Mouse (Mus musculus) T-helper 1 cell (primary cell): ENCODE measurements around the gene Fthl17b.
"Not testable (repeated sequence)": the region's sequence is repeated elsewhere in the genome, so short reads cannot be mapped to it uniquely, and the experiment has no call there.

Experiments used
- in situ Hi-C: fragments of 300-600 bp; cut with MboI, MseI; formaldehyde crosslinking; loops from one replicate; pipeline ENCODE4 v1.15.1; 2025; ENCODE audit warnings: high pct_unique_total_duplicates

The Fthl17b gene

GRCm38 (mm10) chrX:8962875-8963274 lies at the start of gene Fthl17b:
TSS of gene Fthl17b (minus strand) at chrX:8962975.
- in situ Hi-C loops: not testable (repeated sequence)

- in situ Hi-C loops: not testable (repeated sequence)
Observed at GRCm38 (mm10) chrX:8986655-8987054, 23.9 kb upstream of the Fthl17b start, which contains the start of gene Fthl17d. TSS of gene Fthl17d (minus strand) at chrX:8986755.

DNA sequence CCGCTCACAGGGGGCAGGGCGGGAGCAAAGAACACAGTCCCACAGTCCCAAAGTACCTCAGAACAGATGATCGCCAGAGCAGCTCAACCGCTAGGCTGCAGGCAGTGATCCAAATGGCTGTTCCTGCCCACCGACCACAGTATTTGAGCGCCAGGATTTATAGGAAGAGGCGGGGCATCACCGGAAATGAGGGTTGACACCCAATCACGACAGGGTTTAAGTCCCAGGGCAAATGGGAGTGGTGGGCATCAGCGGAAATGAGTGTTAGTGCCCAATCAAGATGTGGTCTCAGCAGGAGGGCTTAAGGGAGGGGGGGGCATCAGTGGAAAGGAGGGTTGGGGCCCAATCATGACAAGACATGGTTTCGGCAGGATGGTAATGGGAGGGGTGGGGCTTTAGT lies 13.7 kb upstream of the Fthl17b start, which contains the start of gene Fthl17c:
Fthl17c (minus strand) TSS at position 101 of the 400 bp plus-strand sequence.
- in situ Hi-C loops: loop anchor here (10.0 kb wide), 1 partner anchor 48 kb away; no protein-coding TSS in a partner anchor

DNA sequence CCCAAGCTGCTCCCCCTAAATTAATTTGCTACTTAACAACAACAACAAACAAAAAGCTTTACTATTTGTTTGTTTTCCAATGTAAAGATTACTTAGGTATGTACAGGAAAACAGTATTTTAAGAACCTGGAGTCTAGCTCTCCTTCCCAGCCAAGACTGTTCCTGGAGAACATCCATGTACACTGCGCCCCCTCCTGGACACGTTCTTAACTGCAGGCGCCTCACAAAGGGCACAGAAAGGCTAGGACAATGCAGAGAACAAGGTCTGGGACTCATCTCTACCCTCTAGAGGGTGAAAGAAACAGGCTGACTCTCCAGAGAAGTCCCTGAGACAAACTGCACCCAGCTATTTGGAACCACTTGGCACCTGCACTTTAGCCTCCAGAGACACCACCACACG lies 1.8 kb upstream of the Fthl17b start:
- in situ Hi-C loops: not testable (repeated sequence)

GRCm38 (mm10) chrX:8948130-8948805 lies 14.5 kb downstream of the Fthl17b start:
- in situ Hi-C loops: not testable (repeated sequence)

DNA sequence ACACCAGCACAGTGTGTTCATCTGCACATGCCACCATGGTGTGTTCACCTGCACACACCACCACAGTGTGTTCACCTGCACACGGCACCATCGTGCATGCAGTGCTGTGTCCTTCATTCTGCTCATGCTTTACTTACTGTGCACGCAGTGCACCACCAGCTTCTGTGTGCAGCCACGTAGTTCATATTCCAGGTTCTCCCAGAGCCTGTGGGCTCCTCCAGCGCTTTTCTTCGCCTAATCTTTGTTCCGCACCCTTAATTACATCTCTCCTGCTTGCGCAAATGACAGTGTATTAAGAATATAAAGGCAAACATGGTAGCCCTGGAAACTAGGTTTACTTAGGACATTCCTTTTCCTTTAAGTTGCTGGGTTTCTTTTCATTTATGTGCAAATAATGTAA lies 18.7 kb downstream of the Fthl17b start:
- in situ Hi-C loops: no loop called here

DNA sequence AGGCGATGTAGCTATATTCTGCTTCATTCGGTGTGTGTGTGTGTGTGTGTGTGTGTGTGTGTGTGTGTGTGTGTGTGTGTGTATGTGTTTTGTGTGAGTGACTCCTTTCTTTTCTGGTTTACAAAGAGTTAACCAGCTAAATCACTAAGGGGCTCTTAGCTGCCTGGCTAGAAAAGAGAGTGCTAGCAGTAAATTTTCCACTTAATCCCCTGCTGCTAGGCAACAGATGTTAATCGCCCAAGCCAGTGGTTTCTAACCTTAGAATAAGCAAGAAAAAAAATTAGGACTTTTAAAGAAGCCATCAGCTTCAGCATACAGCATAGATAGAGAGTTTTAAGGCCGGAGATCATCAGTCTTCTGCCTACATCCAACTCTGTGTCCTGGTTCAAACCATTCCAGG lies 35.5 kb downstream of the Fthl17b start:
- in situ Hi-C loops: no loop called here

- in situ Hi-C loops: loop anchor here (25.0 kb wide), 1 partner anchor 1110 kb away; the partner anchor contains the start of gene Kcnd1
Observed at GRCm38 (mm10) chrX:8921813-8922607, 40.8 kb downstream of the Fthl17b start.

DNA sequence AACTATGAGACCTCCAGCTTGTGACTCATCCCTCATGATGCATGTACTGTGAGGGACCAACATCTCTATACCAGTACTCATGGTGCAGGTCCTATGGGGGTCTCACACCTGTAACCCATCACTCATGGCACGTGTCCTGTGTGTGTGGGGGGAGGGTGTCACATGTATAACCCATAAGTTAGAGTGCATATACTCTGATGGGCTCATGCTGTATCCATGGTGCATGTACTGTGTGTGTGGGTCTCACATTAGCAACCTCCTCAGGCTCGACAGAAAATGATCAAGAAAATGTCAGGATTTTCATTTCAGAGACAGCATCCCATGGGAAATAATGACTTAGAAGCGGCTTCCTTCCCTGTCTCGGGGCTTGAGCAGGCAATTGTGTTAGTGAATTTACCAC lies 41.7 kb downstream of the Fthl17b start:
- in situ Hi-C loops: loop anchor here (25.0 kb wide), 1 partner anchor 1109 kb away; the partner anchor contains the start of gene Kcnd1
